Mouse (Mus musculus) limb, embryonic 13.5 days (tissue): ENCODE results near the gene Sub1. TPM values are rescaled to one million over a fixed set of nuclear protein-coding genes. Genes with fewer than 3 reads are reported as not detected.
A peak's percentile ranks its signal among the peaks of the same experiment; 100 is the strongest.

Source experiments
- ATAC-seq: fragments of 200-750 bp; cut with Nextera tagmentation; 2 replicates; pipeline ENCODE4 v1.8.0; 2017; ENCODE audit warnings: low read depth, moderate number of reproducible peaks, moderate TSS enrichment; ENCODE audit not compliant: low FRiP score
- H3K27ac ChIP-seq: fragments of 300-500 bp; sonication (generic); 2 replicates; pipeline ENCODE4 v1.5.1; 2015; ENCODE audit warnings: inconsistent platforms, mild to moderate bottlenecking, moderate library complexity
- H3K27me3 ChIP-seq: fragments of 300-500 bp; sonication (generic); 2 replicates; pipeline ENCODE4 v1.6.1; 2015; ENCODE audit warnings: mild to moderate bottlenecking, inconsistent platforms
- H3K36me3 ChIP-seq: fragments of 300-500 bp; sonication (generic); 2 replicates; pipeline ENCODE4 v1.6.1; 2015; ENCODE audit warnings: inconsistent platforms, mild to moderate bottlenecking, moderate library complexity
- H3K4me1 ChIP-seq: fragments of 300-500 bp; sonication (generic); 2 replicates; pipeline ENCODE4 v1.6.1; 2015; ENCODE audit warnings: inconsistent platforms
- H3K4me2 ChIP-seq: fragments of 300-500 bp; sonication (generic); replicated peaks from 2 replicates; pipeline ENCODE4 v1.6.1; 2015; ENCODE audit warnings: inconsistent platforms, mild to moderate bottlenecking, moderate library complexity
- H3K4me3 ChIP-seq: fragments of 300-500 bp; sonication (generic); 2 replicates; pipeline ENCODE4 v1.5.1; 2015; ENCODE audit warnings: moderate library complexity, mild to moderate bottlenecking, inconsistent platforms
- H3K9ac ChIP-seq: fragments of 300-500 bp; sonication (generic); 2 replicates; pipeline ENCODE4 v1.6.1; 2015; ENCODE audit warnings: mild to moderate bottlenecking, inconsistent platforms
- H3K9me3 ChIP-seq: fragments of 300-500 bp; sonication (generic); 2 replicates; pipeline ENCODE4 v1.6.1; 2016; ENCODE audit warnings: inconsistent platforms
- WGBS: fragments of 180-500 bp; shearing (Covaris S2); methylation state at CpG from one replicate; pipeline ENCODE4 v1.1.7; 2015; 5-methylcytosine and 5-hydroxymethylcytosine counted together
- polyA plus RNA-seq: library from polyadenylated mRNA; unstranded; fragments of >200 nt; fragmentation: Nextera tagmentation; extraction: Ambion mirVana; gene quantifications from 2 replicates; pipeline ENCODE4 v1.2.1, GENCODE M21; 2015

Gene Sub1
- polyA plus RNA-seq, 1 experiment from 2014 or later, result 859 TPM

DNA sequence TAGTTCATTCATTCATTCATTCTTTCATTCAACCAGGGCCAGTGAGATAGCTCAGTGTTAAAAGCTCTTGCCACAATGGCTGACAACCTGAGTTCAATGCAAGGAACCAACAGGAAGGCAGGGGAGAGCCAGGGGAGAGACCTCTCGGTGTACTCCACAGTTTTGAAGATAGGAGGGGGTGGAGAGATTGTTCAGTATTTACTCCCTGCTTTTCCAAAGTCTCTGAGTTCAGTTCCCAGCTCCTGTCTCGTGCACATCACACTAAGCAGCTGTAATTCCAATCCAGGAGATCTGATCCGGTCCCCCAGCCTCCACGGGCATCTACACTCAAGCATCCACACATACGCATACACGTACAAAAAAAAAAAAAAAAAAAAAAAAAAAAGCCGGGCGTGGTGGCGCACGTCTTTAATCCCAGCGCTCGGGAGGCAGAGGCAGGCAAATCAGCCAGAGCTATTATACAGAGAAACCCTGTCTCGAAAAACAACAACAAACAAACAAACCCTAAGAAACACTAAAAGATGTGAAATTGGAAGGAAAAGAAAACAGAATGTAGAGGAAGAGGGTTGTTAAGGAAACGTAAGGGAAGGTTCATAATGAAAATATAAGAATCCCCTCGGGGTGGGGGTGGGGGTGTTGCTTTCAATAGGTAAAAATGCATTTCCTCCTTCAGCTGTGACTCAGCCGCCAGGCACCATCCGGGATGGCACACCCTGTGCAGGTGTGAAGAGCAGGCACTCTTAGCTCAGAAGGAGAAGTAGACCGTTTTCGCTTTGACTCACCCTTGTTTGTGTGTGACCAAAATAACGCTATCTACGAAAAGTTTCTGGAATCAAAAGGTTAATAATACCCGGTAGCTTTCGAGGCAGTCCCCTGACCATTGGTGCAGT lies 13.2 kb upstream of the Sub1 start:
- Histone ChIP-seq H3K9me3 (no peaks in the 10 kb centered on the region), H3K4me2 (peak overlapping the region; percentile 63), H3K4me3 (peak overlapping the region; percentile 33), H3K9ac (0 out of 2 replicates have a peak overlapping the region, but pooled peaks have one; percentile 25), H3K27ac (no peak overlapping the region), H3K27me3 (peaks cover 10% of the 10 kb centered on the region; the same call in 1 of the 2 replicates), H3K4me1 (peaks cover 14% of the 10 kb centered on the region), H3K36me3 (no peaks in the 10 kb centered on the region)
- ATAC-seq, result no peak
- WGBS, result 58% methylated on average over 23 of the region's 23 CpGs

DNA sequence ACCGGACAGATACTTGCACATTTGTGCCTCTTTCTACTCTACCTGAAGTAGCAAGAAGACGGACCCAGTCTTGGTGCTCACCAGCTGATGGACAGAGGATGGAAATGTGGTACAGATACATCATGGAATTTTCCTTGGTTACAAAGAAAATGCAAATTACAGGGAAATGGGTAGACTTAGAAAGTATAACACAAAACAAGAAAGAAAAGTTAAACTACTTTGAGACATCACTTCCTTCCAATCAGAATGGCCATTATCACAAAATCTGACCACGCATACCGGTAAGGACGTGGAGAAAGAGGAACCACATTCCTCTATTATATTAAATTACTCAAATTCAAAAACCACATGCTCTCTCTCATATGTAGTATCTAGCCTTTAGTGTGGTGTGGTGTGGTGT lies 12.1 kb upstream of the Sub1 start:
- peaks cover 10% of the 10 kb centered on the region; the same call in 1 of the 2 replicates for H3K27me3 ChIP-seq
- H3K4me3 ChIP-seq, result no peak overlapping the region
- 89% methylated on average over 5 of the region's 5 CpGs for WGBS
- H3K9ac ChIP-seq, result no peak overlapping the region
- H3K4me1 ChIP-seq, result peaks cover 14% of the 10 kb centered on the region
- H3K9me3 ChIP-seq, result no peaks in the 10 kb centered on the region
- no peak overlapping the region for H3K27ac ChIP-seq
- ATAC-seq, result no peak
- no peaks in the 10 kb centered on the region for H3K36me3 ChIP-seq
- H3K4me2 ChIP-seq, result no peak overlapping the region

DNA sequence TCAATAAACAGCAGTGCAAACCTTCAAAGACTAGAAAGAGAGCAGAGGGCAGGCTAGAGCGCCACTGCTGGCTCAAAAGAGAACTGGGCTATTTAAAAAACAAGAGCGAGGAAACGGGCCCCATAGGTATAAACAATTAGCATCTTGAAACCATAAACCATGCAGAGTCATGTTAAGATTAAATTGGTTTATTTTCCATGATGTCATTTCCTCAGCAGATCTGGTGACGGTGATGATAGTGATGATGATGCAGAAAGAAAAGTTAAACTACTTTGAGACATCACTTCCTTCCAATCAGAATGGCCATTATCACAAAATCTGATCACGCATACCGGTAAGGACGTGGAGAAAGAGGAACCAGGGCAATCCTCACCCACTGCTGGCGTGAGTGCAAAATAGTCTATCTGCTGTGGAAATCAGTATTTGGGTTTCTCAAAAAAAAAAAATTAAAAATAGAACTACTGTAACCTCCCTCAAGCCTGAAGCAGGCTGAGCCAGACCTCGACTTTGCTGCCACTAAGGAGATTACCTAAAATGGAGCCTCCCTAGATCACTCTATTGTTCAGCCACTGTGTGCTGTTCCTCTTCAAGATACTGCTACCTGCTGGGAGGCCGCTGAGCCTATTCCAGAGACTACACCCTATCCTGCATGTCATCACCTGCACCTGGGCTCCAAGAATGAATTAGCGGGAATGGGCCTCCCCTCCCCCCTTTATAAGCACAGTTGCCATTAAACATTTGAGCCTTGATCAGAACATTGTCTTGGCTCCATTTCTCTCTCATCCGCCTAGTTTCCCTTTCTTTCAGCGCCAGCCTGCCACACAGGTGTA lies 11.4 kb upstream of the Sub1 start:
- H3K9ac ChIP-seq, result no peak overlapping the region
- peaks cover 14% of the 10 kb centered on the region for H3K4me1 ChIP-seq
- no peak for ATAC-seq
- H3K27ac ChIP-seq, result no peak overlapping the region
- H3K9me3 ChIP-seq, result no peaks in the 10 kb centered on the region
- WGBS, result 69% methylated on average over 13 of the region's 13 CpGs
- no peaks in the 10 kb centered on the region for H3K36me3 ChIP-seq
- peaks cover 10% of the 10 kb centered on the region; the same call in 1 of the 2 replicates for H3K27me3 ChIP-seq
- no peak overlapping the region for H3K4me3 ChIP-seq
- no peak overlapping the region for H3K4me2 ChIP-seq

DNA sequence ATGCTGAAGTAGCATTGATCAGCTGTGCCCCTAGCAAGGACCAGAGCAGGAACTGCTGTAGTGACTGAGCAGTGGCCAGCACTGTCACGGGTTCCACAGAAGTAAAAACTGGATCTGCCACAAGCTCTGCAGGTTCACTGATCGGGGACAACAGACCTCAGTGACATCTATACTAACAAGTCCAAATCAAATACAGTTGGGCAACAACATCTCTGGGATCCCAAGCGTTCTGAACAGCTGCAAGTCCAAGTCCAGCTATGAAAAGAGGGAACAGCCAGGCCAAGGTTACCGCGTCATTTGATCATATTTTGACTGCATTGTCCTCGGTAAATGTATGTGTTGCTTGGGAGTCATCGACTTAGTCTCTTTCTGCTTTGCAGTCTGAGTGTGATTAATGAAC lies 10.6 kb upstream of the Sub1 start:
- WGBS, result 81% methylated on average over 7 of the region's 7 CpGs
- Histone ChIP-seq H3K9ac (no peak overlapping the region), H3K4me3 (no peak overlapping the region), H3K27ac (no peak overlapping the region), H3K4me1 (peaks cover 14% of the 10 kb centered on the region), H3K27me3 (peaks cover 10% of the 10 kb centered on the region; the same call in 1 of the 2 replicates), H3K4me2 (no peak overlapping the region), H3K9me3 (no peaks in the 10 kb centered on the region), H3K36me3 (no peaks in the 10 kb centered on the region)
- no peak for ATAC-seq

DNA sequence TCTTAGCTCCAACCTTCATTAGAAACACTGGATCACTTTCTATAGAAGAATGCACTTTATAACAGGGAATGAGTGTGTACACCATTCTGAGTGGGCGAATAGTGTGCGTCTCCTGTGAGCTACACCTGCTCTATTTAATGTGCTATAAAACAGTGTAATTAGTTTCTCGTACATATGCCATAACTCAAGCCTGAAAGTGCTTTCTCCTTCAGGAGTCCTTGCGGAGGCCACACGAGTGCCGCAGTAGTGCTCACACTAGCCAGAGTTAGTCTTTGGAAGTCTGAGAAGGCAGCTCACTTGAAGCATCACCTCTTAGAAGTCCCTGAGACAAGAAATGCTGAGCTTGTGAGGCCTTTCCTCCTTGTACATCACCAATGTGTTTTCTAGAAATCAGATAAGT lies 9.4 kb upstream of the Sub1 start:
- H3K27ac ChIP-seq, result no peak overlapping the region
- H3K9ac ChIP-seq, result no peak overlapping the region
- H3K4me1 ChIP-seq, result peaks cover 14% of the 10 kb centered on the region
- no peaks in the 10 kb centered on the region for H3K36me3 ChIP-seq
- no peaks in the 10 kb centered on the region for H3K9me3 ChIP-seq
- WGBS, result 25% methylated on average over 6 of the region's 6 CpGs
- H3K4me2 ChIP-seq, result no peak overlapping the region
- no peak overlapping the region for H3K4me3 ChIP-seq
- H3K27me3 ChIP-seq, result 0 out of 2 replicates have a peak, but pooled peaks cover 5% of the 10 kb centered on the region
- ATAC-seq, result no peak

DNA sequence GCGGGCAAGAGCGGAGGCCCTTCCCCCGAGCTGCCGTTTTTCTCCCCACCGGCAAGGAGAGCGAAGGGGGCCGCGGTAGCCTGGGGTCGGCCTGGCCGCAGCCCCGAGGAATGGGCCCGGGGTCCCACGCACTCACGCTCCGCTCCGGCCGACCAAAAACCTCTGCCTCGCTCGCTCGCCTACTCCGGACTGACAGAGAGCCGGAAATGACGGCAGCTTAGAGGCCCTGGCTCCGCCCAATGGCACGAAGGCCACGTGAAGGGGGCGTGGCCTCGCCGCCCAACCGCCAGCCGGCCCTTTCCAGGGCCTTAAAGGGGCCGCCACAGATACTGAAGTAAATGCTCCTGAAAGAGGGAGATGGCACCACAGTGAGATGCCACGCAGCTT lies 975 bp downstream of the Sub1 start:
- ATAC-seq, result peak; percentile 97
- Histone ChIP-seq H3K4me3 (peak overlapping the region; percentile 99), H3K9me3 (no peaks in the 10 kb centered on the region), H3K4me1 (peaks cover 27% of the 10 kb centered on the region), H3K27me3 (no peaks in the 10 kb centered on the region), H3K4me2 (peak overlapping the region; percentile 86), H3K9ac (peak overlapping the region; percentile 98), H3K27ac (peak overlapping the region; percentile 91), H3K36me3 (peaks cover 17% of the 10 kb centered on the region)
- under 1% methylated on average over 27 of the region's 33 CpGs for WGBS

DNA sequence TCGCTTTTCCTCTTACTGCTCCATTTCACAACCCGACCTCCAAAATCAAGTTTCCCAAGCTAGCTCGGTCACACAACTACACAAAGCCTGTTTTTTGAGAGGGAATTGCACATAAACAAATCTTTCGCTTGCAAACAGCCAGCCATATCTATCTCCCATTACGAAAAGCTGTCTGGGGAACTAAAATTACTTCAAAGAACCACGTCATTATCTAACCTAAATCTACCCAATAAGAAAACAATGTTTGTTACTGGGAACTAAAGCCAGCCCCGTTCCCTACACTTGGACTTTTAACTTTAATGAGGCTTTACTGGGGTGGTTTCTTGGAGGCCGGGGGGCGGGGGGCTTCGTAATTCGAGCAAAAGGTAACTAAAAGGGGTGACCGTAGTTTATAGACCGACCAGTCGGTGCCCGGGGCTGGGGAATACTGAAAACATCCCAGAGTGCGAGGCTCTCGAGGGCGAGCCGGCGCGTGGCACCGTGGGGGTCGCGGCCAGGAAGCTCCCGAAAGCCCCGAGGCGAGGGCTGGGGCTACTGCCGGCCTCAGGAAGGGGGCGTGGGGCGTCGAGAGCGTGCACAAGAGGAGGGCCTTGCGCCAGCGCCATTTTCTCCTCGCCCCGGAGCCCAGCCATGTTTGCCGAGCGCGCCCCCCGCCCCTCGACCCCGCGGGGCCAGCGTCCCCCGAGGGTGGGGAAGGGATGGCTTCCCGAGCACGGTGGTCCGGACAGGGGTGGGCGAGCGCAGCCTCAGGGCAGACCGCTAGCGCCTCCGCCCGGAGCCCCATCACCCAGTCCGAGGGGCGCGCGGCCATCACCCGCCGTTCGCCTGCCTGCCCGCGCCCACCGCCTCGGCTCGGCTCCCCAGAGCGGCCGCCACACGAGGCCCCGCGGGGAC lies 1.6 kb downstream of the Sub1 start:
- Histone ChIP-seq H3K4me3 (peak overlapping the region; percentile 99), H3K27me3 (no peaks in the 10 kb centered on the region), H3K9ac (peak overlapping the region; percentile 98), H3K4me1 (peaks cover 30% of the 10 kb centered on the region), H3K27ac (peak overlapping the region; percentile 91), H3K36me3 (peaks cover 23% of the 10 kb centered on the region), H3K4me2 (peak overlapping the region; percentile 86), H3K9me3 (no peaks in the 10 kb centered on the region)
- peak; percentile 72 for ATAC-seq
- under 1% methylated on average over 48 of the region's 71 CpGs for WGBS

DNA sequence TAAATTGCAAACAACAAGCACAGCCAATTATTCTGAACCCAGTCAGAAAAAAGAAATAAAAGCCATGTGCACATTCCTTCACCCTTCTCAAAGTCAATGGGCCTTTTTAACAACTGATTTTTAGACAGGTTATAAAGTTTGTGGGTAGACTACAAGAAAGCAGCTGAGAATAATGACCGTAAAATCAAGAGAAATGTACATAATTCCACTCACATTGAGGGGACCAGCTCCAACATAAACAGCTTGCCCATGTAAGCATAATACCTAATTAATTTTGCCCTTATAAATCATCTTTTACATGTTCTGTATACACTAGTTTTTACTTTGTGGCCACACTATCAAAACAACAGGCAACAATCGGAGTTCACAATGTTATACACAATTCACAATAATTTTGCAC lies 2.8 kb downstream of the Sub1 start:
- no peak for ATAC-seq
- H3K4me1 ChIP-seq, result peaks cover 32% of the 10 kb centered on the region
- H3K27ac ChIP-seq, result no peak overlapping the region
- peak overlapping the region; percentile 86 for H3K4me2 ChIP-seq
- peaks cover 34% of the 10 kb centered on the region for H3K36me3 ChIP-seq
- peak overlapping the region; percentile 98 for H3K9ac ChIP-seq
- H3K27me3 ChIP-seq, result no peaks in the 10 kb centered on the region
- WGBS, result 21% methylated on average over 2 of the region's 2 CpGs
- H3K9me3 ChIP-seq, result no peaks in the 10 kb centered on the region
- peak overlapping the region; percentile 99 for H3K4me3 ChIP-seq

DNA sequence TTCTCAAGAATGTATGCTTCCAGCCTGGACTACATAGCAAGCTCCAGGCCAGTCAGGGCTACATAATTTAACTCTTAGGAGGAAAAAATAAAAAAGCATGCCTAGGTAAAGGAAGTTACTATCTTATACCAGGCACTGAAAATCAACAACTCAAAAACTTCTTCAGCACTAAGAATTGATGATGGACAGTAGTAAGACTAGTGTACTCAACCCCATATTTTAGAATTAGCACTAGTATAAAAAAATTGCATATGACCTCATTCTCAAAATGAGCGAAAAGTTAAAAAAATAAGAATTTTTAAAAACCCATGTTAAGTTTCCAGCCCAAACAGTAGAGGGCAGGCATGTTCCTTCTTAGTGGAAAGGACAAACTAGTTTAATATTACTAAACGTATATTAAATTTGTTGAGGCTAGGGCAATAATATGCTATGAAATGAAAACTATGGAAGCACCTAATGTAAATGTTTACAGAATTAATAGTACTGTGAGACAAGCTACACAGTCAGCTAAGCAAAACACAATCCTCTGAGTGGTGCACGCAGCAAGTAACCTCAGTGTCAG lies 5.2 kb downstream of the Sub1 start:
- Histone ChIP-seq H3K4me1 (peaks cover 31% of the 10 kb centered on the region), H3K4me3 (no peak overlapping the region), H3K9ac (no peak overlapping the region), H3K9me3 (no peaks in the 10 kb centered on the region), H3K36me3 (peaks cover 57% of the 10 kb centered on the region), H3K4me2 (no peak overlapping the region), H3K27me3 (no peaks in the 10 kb centered on the region), H3K27ac (no peak overlapping the region)
- 64% methylated on average over 3 of the region's 3 CpGs for WGBS
- no peak for ATAC-seq

DNA sequence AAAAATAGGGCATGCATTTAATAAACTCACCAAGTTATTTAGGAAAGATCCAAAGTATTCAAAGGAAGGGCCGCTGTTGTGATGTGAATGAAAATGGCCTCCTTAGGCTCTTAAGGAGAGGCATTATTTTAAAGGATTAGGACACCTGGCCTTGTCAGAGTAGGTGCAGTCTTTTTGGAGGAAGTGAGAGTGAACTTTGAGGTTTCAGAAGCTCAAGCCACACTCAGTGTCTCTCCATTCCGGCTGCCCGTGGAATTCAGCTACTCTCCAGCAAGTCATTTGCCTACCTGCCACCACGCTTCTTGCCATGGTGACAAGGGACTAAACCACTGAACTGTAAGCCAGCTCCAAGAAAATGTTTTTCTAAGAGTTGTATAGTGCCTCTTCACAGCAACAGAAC lies 8.2 kb downstream of the Sub1 start:
- ATAC-seq, result no peak
- Histone ChIP-seq H3K4me1 (peaks cover 12% of the 10 kb centered on the region), H3K4me2 (no peak overlapping the region), H3K4me3 (no peak overlapping the region), H3K9me3 (no peaks in the 10 kb centered on the region), H3K36me3 (peaks cover 82% of the 10 kb centered on the region), H3K9ac (no peak overlapping the region), H3K27me3 (no peaks in the 10 kb centered on the region), H3K27ac (no peak overlapping the region)
- 93% methylated on average over 4 of the region's 4 CpGs for WGBS

DNA sequence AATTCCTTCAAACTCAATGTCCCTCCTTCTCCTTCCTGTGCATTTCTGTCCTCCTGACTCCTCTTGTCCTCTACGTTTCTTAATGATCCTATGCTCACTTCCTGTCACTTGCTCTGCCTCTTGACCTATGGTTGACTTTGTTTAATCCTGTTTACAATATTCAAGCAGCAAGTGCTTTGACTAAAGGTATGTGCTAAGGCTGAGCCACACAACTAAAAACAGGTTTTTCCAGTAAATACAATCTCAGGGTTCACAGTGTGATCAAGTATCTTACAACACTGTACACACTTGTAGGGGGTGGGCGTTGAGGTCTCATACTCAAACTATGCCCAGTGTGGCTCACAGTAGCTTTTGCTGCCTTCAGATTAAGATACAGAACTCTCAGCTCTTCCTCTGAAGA lies 8.9 kb downstream of the Sub1 start:
- H3K4me2 ChIP-seq, result no peak overlapping the region
- H3K4me3 ChIP-seq, result no peak overlapping the region
- peaks cover 83% of the 10 kb centered on the region for H3K36me3 ChIP-seq
- no peaks in the 10 kb centered on the region for H3K27me3 ChIP-seq
- no peaks in the 10 kb centered on the region for H3K9me3 ChIP-seq
- no peak overlapping the region for H3K9ac ChIP-seq
- H3K4me1 ChIP-seq, result peaks cover 5% of the 10 kb centered on the region; the same call in 1 of the 2 replicates
- WGBS, result 68% methylated on average over 2 of the region's 2 CpGs
- no peak for ATAC-seq
- no peak overlapping the region for H3K27ac ChIP-seq
